Mouse (Mus musculus) hindbrain, embryonic 16.5 days (tissue): ENCODE data around the gene Prdx1. TPM values are rescaled to one million over a fixed set of nuclear protein-coding genes. Genes with fewer than 3 reads are reported as not detected.

Experiments
- ATAC-seq: fragments of 200-750 bp; cut with Nextera tagmentation; 2 replicates; pipeline ENCODE4 v1.8.0; 2017; ENCODE audit warnings: moderate TSS enrichment, moderate library complexity
- H3K27ac ChIP-seq: fragments of 300-500 bp; sonication (generic); 2 replicates; pipeline ENCODE4 v1.5.1; 2014; ENCODE audit warnings: low read depth, mild to moderate bottlenecking, control low read depth, low read length, moderate library complexity
- H3K27me3 ChIP-seq: fragments of 300-500 bp; sonication (generic); replicated peaks from 2 replicates; pipeline ENCODE4 v1.6.1; 2014; ENCODE audit warnings: low read length; ENCODE audit not compliant: control insufficient read depth, insufficient read depth
- H3K36me3 ChIP-seq: fragments of 300-500 bp; sonication (generic); 2 replicates; pipeline ENCODE4 v1.6.1; 2014; ENCODE audit warnings: mild to moderate bottlenecking, low read length, moderate library complexity, mixed read lengths; ENCODE audit not compliant: control insufficient read depth, insufficient read depth
- H3K4me1 ChIP-seq: fragments of 300-500 bp; sonication (generic); 2 replicates; pipeline ENCODE4 v1.6.1; 2014; ENCODE audit warnings: low read depth, low read length; ENCODE audit not compliant: control insufficient read depth, insufficient read depth
- H3K4me2 ChIP-seq: fragments of 300-500 bp; sonication (generic); 2 replicates; pipeline ENCODE4 v1.6.1; 2014; ENCODE audit warnings: mild to moderate bottlenecking, low read length, control low read depth, moderate library complexity
- H3K4me3 ChIP-seq: fragments of 300-500 bp; sonication (generic); 2 replicates; pipeline ENCODE4 v1.5.1; 2014; ENCODE audit warnings: mild to moderate bottlenecking, low read length, control low read depth, moderate library complexity
- H3K9ac ChIP-seq: fragments of 300-500 bp; sonication (generic); 2 replicates; pipeline ENCODE4 v1.6.1; 2014; ENCODE audit warnings: low read depth, mild to moderate bottlenecking, control low read depth, low read length, moderate library complexity
- H3K9me3 ChIP-seq: fragments of 300-500 bp; sonication (generic); 2 replicates; pipeline ENCODE4 v1.6.1; 2014; ENCODE audit warnings: mild to moderate bottlenecking, low read length, moderate library complexity; ENCODE audit not compliant: control insufficient read depth
- WGBS: fragments of 180-500 bp; shearing (Covaris S2); extraction: QIAGEN DNeasy Blood & Tissue Kit; methylation state at CpG from one replicate; pipeline ENCODE4 v1.1.7; 2014; 5-methylcytosine and 5-hydroxymethylcytosine counted together
- polyA plus RNA-seq: library from polyadenylated mRNA; unstranded; fragments of >200 nt; fragmentation: Nextera tagmentation; extraction: Ambion mirVana; gene quantifications from 2 replicates; pipeline ENCODE4 v1.2.1, GENCODE M21; 2015

Gene Prdx1
- polyA plus RNA-seq, 1 experiment from 2014 or later, result 468 TPM

DNA sequence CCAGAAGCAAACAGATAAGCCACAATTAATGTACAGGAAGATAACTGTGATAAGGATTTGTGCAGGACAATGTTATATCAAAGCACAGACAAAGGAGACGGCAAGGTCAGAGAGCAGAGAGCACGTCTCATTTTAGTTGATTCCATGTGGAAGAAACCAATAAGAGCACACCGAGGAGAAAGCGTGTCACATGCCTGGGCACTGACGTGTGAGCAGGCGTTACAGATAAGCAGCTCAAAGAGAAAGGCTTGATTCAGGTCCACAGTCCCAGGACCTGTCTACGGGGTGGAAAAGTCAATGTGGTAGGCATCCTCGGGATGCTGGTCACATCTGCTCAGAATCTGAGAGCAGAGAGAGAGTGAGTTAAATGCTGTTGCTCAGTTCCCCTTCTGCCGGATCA, 45.7 kb downstream of the Prdx1 start:
- WGBS, result 93% methylated on average over 9 of the region's 9 CpGs
- no peak for ATAC-seq
- Histone ChIP-seq H3K4me3 (no peak overlapping the region), H3K27me3 (no peaks in the 10 kb centered on the region), H3K27ac (no peak overlapping the region), H3K4me1 (no peaks in the 10 kb centered on the region), H3K9me3 (no peaks in the 10 kb centered on the region), H3K36me3 (no peaks in the 10 kb centered on the region), H3K4me2 (no peak overlapping the region), H3K9ac (no peak overlapping the region)

DNA sequence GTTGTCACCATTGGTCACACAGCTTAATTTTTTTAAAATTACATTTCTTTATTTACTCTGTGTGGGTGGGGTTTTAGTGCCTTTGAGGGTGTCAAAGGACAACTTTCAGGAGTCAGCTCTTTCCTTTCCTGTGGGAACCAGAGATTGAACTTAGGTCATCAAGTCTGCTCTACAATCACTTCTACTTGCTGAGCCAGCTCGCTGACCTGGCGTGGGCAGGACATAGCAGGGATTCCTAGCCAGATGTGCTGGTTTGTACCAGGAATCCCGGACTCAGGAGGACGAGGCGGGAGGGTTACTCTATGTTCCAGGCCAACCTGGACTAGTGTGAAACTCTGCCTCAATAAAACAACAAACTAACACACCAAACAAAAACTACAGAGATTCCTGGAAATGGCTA, 47.0 kb downstream of the Prdx1 start:
- Histone ChIP-seq H3K9ac (no peak overlapping the region), H3K27ac (no peak overlapping the region), H3K27me3 (no peaks in the 10 kb centered on the region), H3K36me3 (no peaks in the 10 kb centered on the region), H3K4me3 (no peak overlapping the region), H3K4me2 (no peak overlapping the region), H3K9me3 (no peaks in the 10 kb centered on the region), H3K4me1 (no peaks in the 10 kb centered on the region)
- 83% methylated on average over 5 of the region's 5 CpGs for WGBS
- no peak for ATAC-seq

DNA sequence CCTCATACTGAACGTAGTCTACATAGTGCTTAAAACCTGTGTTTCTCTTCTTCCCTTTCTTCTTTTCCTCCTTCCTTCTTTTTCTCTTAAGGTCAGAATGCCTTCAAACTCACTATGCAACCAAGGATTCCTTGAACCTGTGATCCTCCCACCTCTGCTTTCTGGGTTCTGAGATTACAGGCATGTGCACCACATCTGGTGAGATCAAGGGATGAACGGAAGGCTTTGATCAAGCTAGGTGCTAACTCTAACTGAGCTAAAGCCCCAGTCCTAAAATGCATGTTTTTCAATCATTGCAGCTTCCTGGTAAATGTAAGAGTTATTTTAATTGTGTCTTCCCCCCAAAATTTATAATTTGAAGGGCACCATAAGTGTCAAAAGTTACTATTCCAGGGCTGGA, 49.7 kb downstream of the Prdx1 start:
- H3K4me3 ChIP-seq, result no peak overlapping the region
- WGBS, result 99% methylated on average over 2 of the region's 2 CpGs
- no peaks in the 10 kb centered on the region for H3K36me3 ChIP-seq
- H3K27ac ChIP-seq, result no peak overlapping the region
- no peaks in the 10 kb centered on the region for H3K27me3 ChIP-seq
- H3K9me3 ChIP-seq, result no peaks in the 10 kb centered on the region
- no peak overlapping the region for H3K4me2 ChIP-seq
- H3K4me1 ChIP-seq, result no peaks in the 10 kb centered on the region
- no peak overlapping the region for H3K9ac ChIP-seq
- ATAC-seq, result no peak

DNA sequence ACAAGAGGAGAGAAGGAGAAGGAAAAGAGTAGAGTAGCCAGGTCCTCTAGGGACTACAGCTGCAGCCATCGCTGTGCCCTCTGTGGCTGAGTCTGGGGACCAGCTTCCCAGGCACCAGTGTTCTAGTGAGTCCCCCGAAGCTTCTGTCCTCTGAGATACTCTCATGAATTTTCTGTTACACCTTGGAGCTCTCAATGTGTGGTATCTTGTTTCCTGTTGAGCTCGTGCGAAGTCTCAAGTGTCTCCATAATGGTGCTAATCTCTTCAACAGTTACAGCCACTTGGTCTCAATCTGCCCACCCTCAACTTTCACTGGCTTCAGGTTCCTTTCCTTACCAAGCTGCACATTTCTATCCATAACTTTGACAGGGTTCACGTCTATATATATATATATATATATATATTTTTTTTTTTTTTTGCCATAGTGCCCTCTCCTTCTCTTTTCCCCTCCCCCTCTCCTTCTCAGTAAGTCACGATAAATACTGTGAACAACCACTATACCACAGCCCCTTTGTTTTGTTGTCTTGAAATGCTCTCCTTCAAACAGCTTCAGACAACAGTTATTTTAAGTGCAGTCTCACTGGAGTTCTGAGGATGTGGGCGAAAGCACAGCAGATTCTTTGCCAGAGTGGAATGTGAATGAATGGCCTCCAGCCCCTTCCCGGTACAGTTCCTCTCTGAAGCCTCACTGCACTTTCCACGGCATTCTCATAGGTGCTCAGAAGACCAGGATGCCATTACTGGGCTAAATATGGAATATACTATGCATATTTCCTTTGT, 53.8 kb downstream of the Prdx1 start:
- Histone ChIP-seq H3K27me3 (no peaks in the 10 kb centered on the region), H3K4me1 (no peaks in the 10 kb centered on the region), H3K9ac (no peak overlapping the region), H3K27ac (no peak overlapping the region), H3K4me2 (no peak overlapping the region), H3K4me3 (no peak overlapping the region), H3K36me3 (no peaks in the 10 kb centered on the region), H3K9me3 (no peaks in the 10 kb centered on the region)
- no peak for ATAC-seq
- WGBS, result 89% methylated on average over 9 of the region's 9 CpGs

DNA sequence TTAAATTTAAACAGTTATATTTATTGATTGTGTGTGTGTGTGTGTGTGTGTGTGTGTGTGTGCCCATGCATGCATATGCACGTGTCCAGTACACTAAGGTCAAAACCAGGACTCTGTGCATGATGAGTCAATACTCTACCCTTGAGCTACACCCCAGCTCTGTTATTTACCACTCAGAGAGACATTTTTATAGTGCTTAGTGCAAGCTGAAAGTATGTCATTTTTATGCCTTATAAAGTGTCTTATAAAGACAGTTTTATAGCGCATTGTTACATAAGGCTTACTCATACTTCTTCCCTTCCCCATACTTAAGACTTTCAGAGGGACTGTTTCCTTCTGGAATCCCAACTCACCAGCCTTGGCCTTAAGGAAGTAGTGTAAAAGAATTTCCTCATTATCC, 64.4 kb downstream of the Prdx1 start:
- H3K9me3 ChIP-seq, result no peaks in the 10 kb centered on the region

More for the DNA sequence above, 64.4 kb downstream of the Prdx1 start:
- no peaks in the 10 kb centered on the region for H3K36me3 ChIP-seq
- no peak overlapping the region for H3K27ac ChIP-seq
- no peak overlapping the region for H3K4me3 ChIP-seq
- no peak overlapping the region for H3K4me2 ChIP-seq
- no peak for ATAC-seq
- no peaks in the 10 kb centered on the region for H3K27me3 ChIP-seq
- no peak overlapping the region for H3K9ac ChIP-seq
- 93% methylated on average over 2 of the region's 2 CpGs for WGBS
- H3K4me1 ChIP-seq, result no peaks in the 10 kb centered on the region

Other genes with a start within 250 kb of the Prdx1 start
- gene Mast2, start 221.4 kb upstream of the Prdx1 start, polyA plus RNA-seq, result 32.2 and 40.4 TPM in 2 replicates
- 12.9 and 13.0 TPM in 2 replicates for gene Ipp, start 178.0 kb upstream of the Prdx1 start, polyA plus RNA-seq
- 20.1 and 22.2 TPM in 2 replicates for gene Tmem69, start 129.6 kb upstream of the Prdx1 start, polyA plus RNA-seq
- gene Gpbp1l1, start 127.9 kb upstream of the Prdx1 start, polyA plus RNA-seq, result 12.1 and 14.6 TPM in 2 replicates
- gene Ccdc17, start 88.9 kb upstream of the Prdx1 start, polyA plus RNA-seq, result 4.0 and 5.6 TPM in 2 replicates
- gene Nasp, start 57.6 kb upstream of the Prdx1 start, polyA plus RNA-seq, result 80.6 and 88.1 TPM in 2 replicates
- 763 and 799 TPM in 2 replicates for gene Akr1a1, start 33.9 kb upstream of the Prdx1 start, polyA plus RNA-seq
- 22.6 and 24.5 TPM in 2 replicates for gene Mmachc, start 22.9 kb downstream of the Prdx1 start, polyA plus RNA-seq
- 8.0 and 11.2 TPM in 2 replicates for gene Ccdc163, start 23.0 kb downstream of the Prdx1 start, polyA plus RNA-seq
- gene Tesk2, start 35.4 kb downstream of the Prdx1 start, polyA plus RNA-seq, result 3.0 and 3.1 TPM in 2 replicates
- 29.6 and 30.1 TPM in 2 replicates for gene Toe1, start 122.1 kb downstream of the Prdx1 start, polyA plus RNA-seq
- gene Mutyh, start 122.2 kb downstream of the Prdx1 start, polyA plus RNA-seq, result 6.8 and 9.1 TPM in 2 replicates
- 2.1 and 2.3 TPM in 2 replicates for gene Hpdl, start 136.2 kb downstream of the Prdx1 start, polyA plus RNA-seq
- 4.1 and 4.8 TPM in 2 replicates for gene Zswim5, start 191.8 kb downstream of the Prdx1 start, polyA plus RNA-seq